In the genomic region with DNA sequence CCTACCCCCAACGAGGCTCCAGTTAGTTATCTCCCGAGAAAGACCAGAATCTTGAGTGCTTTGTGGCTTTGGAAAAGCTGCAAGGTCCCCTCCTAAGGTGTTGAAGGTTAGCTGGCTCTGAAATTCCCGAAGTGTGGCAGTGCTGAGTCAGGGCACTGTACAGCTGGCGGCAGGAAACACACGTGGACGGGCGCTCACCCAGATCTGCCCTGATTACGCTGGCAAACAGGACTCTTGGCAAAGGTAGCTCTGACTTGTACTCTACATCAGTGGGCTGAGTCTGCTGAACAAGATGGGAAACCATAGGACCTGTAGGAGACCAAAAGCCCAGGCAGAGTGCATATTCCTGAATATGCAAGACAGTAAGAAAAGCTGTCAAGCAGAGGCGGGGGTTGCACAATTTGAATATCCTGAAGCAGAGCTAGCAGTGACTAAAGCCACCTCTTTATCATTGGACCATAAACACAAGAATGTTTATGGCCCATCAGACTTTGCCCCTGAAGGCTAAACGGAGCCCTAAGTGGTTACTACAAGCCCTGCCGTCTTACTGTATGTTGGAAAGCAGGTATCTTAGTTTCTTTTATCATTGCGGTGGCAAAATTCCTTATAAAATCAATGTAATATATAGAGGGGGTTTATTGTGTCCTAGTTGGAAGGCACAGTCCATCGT, we compare ENCODE assay signal across 8 mouse cellular contexts.
DNase-seq lines count a peak whose midpoint lies in the region; ATAC-seq lines count a peak whose summit lies in the region.

No protein-coding gene starts in this region.

- peaks cover 34% of the 10 kb centered on the region; the same call in 1 of the 2 replicates for H3K4me1 ChIP-seq in midbrain, embryonic 13.5 days (replicated peaks)
- H3K4me1 ChIP-seq in midbrain, embryonic 11.5 days (ENCODE audit: control insufficient read depth, insufficient read depth, low read length) = no peaks in the 10 kb centered on the region
- H3K4me1 ChIP-seq in forebrain, embryonic 11.5 days (replicated peaks; ENCODE audit: control insufficient read depth, insufficient read depth, low read length) = 0 out of 2 replicates have a peak, but pooled peaks cover 2% of the 10 kb centered on the region
- peaks cover 17% of the 10 kb centered on the region for H3K4me1 ChIP-seq in heart, embryonic 16.5 days (ENCODE audit: control insufficient read depth, insufficient read depth, low read length)

- WGBS in midbrain, embryonic 13.5 days = 78% methylated on average over 13 of the region's 13 CpGs
- WGBS in midbrain, embryonic 11.5 days = 91% methylated on average over 13 of the region's 13 CpGs
- WGBS in forebrain, embryonic 11.5 days = 82% methylated on average over 13 of the region's 13 CpGs
- 47% methylated on average over 13 of the region's 13 CpGs for WGBS in heart, embryonic 16.5 days

- no peak for ATAC-seq in midbrain, embryonic 13.5 days
- no peak for ATAC-seq in midbrain, embryonic 11.5 days (ENCODE audit: low FRiP score)
- no peak for ATAC-seq in forebrain, embryonic 11.5 days (replicated peaks; ENCODE audit: low FRiP score)
- peak; percentile 70 for ATAC-seq in heart, embryonic 16.5 days (replicated peaks; ENCODE audit: extremely low read depth, insufficient read depth, low FRiP score)

- H3K9ac ChIP-seq in midbrain, embryonic 13.5 days (replicated peaks) = no peak overlapping the region
- H3K9ac ChIP-seq in midbrain, embryonic 11.5 days (ENCODE audit: low read length) = no peak overlapping the region
- H3K9ac ChIP-seq in forebrain, embryonic 11.5 days (ENCODE audit: low read length) = no peak overlapping the region
- H3K9ac ChIP-seq in heart, embryonic 16.5 days (ENCODE audit: low read length) = no peak overlapping the region

- no peak overlapping the region for H3K4me3 ChIP-seq in midbrain, embryonic 13.5 days (replicated peaks)
- H3K4me3 ChIP-seq in midbrain, embryonic 11.5 days (ENCODE audit: low read depth, low read length) = no peak overlapping the region
- H3K4me3 ChIP-seq in forebrain, embryonic 11.5 days (ENCODE audit: low read depth, low read length) = no peak overlapping the region
- no peak overlapping the region for H3K4me3 ChIP-seq in heart, embryonic 16.5 days (ENCODE audit: low read length)

- H3K27ac ChIP-seq in midbrain, embryonic 13.5 days = 0 out of 2 replicates have a peak overlapping the region, but pooled peaks have one; percentile 5
- no peak overlapping the region for H3K27ac ChIP-seq in midbrain, embryonic 11.5 days (ENCODE audit: low read depth, low read length)
- no peak overlapping the region for H3K27ac ChIP-seq in forebrain, embryonic 11.5 days (ENCODE audit: low read depth, low read length)
- H3K27ac ChIP-seq in heart, embryonic 16.5 days (ENCODE audit: low read length) = no peak overlapping the region

- no peaks in the 10 kb centered on the region for H3K9me3 ChIP-seq in midbrain, embryonic 13.5 days
- no peaks in the 10 kb centered on the region for H3K9me3 ChIP-seq in midbrain, embryonic 11.5 days (ENCODE audit: control insufficient read depth, low read length)
- no peaks in the 10 kb centered on the region for H3K9me3 ChIP-seq in forebrain, embryonic 11.5 days (ENCODE audit: control insufficient read depth, low read length)
- H3K9me3 ChIP-seq in heart, embryonic 16.5 days (replicated peaks; ENCODE audit: control insufficient read depth, low read length) = no peaks in the 10 kb centered on the region

- no peaks in the 10 kb centered on the region for H3K27me3 ChIP-seq in midbrain, embryonic 13.5 days
- no peaks in the 10 kb centered on the region for H3K27me3 ChIP-seq in midbrain, embryonic 11.5 days (ENCODE audit: control insufficient read depth, insufficient read depth, low read length)
- H3K27me3 ChIP-seq in forebrain, embryonic 11.5 days (ENCODE audit: control insufficient read depth, insufficient read depth, low read length) = no peaks in the 10 kb centered on the region
- H3K27me3 ChIP-seq in heart, embryonic 16.5 days (ENCODE audit: control insufficient read depth, insufficient read depth, low read length) = no peaks in the 10 kb centered on the region

- DNase-seq in midbrain, embryonic 11.5 days (ENCODE audit: low spot score, missing footprints) = no peak
- DNase-seq in forebrain, embryonic 11.5 days (ENCODE audit: low spot score) = peak; percentile 30
- peak; percentile 78 to 83 for DNase-seq in kidney, postnatal 36 days
- DNase-seq in ovary, postnatal 14 days (ENCODE audit: low spot score) = no peak
- no peak for DNase-seq in right cerebral cortex, adult 18-20 months
- no peak for DNase-seq in thymus, postnatal 14 days

- H3K36me3 ChIP-seq in midbrain, embryonic 13.5 days = no peaks in the 10 kb centered on the region
- H3K36me3 ChIP-seq in midbrain, embryonic 11.5 days (ENCODE audit: control insufficient read depth, insufficient read depth, low read length) = no peaks in the 10 kb centered on the region
- H3K36me3 ChIP-seq in forebrain, embryonic 11.5 days (ENCODE audit: control insufficient read depth, insufficient read depth, low read length) = no peaks in the 10 kb centered on the region; the same call in 1 of the 2 replicates
- no peaks in the 10 kb centered on the region for H3K36me3 ChIP-seq in heart, embryonic 16.5 days (ENCODE audit: control insufficient read depth, insufficient read depth)

- no peak overlapping the region for H3K4me2 ChIP-seq in midbrain, embryonic 13.5 days (replicated peaks)
- H3K4me2 ChIP-seq in midbrain, embryonic 11.5 days = no peak overlapping the region
- no peak overlapping the region for H3K4me2 ChIP-seq in forebrain, embryonic 11.5 days (ENCODE audit: low read depth, low read length, severe bottlenecking)
- H3K4me2 ChIP-seq in heart, embryonic 16.5 days (ENCODE audit: low read depth, low read length) = peak overlapping the region; percentile 40

Comparison
In these comparisons a context has a peak if more than half of its experiments do, and no peak if none do; other contexts are left out.
1. DNase-seq: peak in forebrain, embryonic 11.5 days (single experiment) and kidney, postnatal 36 days (2 of 2); none in midbrain, embryonic 11.5 days (single experiment), ovary, postnatal 14 days (single experiment), right cerebral cortex, adult 18-20 months (single experiment) and thymus, postnatal 14 days (single experiment).